Mouse (Mus musculus) liver, adult 2 months (tissue): Measurements from ENCODE around the gene Slc9a3.

Experiments
- CTCF ChIP-seq: fragments of 200-500 bp; IDR thresholded peaks from 2 replicates; pipeline ENCODE4 v1.5.1; 2011; ENCODE audit warnings: low read depth, low read length, control low read depth
- POLR2A ChIP-seq: fragments of 200-500 bp; IDR thresholded peaks from 2 replicates; pipeline ENCODE4 v1.6.1; 2011; ENCODE audit warnings: low read length, control low read depth; ENCODE audit not compliant: insufficient read depth; ENCODE audit errors: extremely low read depth

- TF ChIP-seq CTCF: no peak
- TF ChIP-seq POLR2A: no peak
Observed at GRCm38 (mm10) chr13:74095936-74096335, 25.3 kb upstream of the Slc9a3 start.
